Mouse (Mus musculus) ES-Bruce4 (cell line): Measurements from ENCODE around the gene Bud13. TPM values are rescaled to one million over a fixed set of nuclear protein-coding genes. Genes with fewer than 3 reads are reported as not detected.
"Not testable (repeated sequence)": the region's sequence is repeated elsewhere in the genome, so short reads cannot be mapped to it uniquely, and the experiment has no call there.

Source experiments
- H3K27ac ChIP-seq: 2 replicates; pipeline ENCODE4 v1.5.1; 2012; ENCODE audit warnings: low read length, inconsistent platforms; ENCODE audit not compliant: insufficient read depth
- H3K27me3 ChIP-seq: 2 replicates; pipeline ENCODE4 v1.6.1; 2012; ENCODE audit warnings: mild to moderate bottlenecking, low read length, inconsistent platforms; ENCODE audit not compliant: control insufficient read depth, poor library complexity, insufficient read depth, severe bottlenecking
- H3K36me3 ChIP-seq: 2 replicates; pipeline ENCODE4 v1.6.1; 2012; ENCODE audit warnings: inconsistent platforms, mild to moderate bottlenecking, low read length, moderate library complexity; ENCODE audit not compliant: control insufficient read depth, poor library complexity, insufficient read depth, severe bottlenecking
- H3K4me1 ChIP-seq: one replicate; pipeline ENCODE4 v1.8.1; 2011; ENCODE audit warnings: low read length; ENCODE audit not compliant: control insufficient read depth, insufficient read depth
- H3K4me3 ChIP-seq: 2 replicates; pipeline ENCODE4 v1.5.1; 2011; ENCODE audit warnings: low read depth, mild to moderate bottlenecking, low read length
- H3K9ac ChIP-seq: 2 replicates; pipeline ENCODE4 v1.6.1; 2012; ENCODE audit warnings: low read depth, mild to moderate bottlenecking, inconsistent platforms; ENCODE audit not compliant: poor library complexity, severe bottlenecking
- H3K9me3 ChIP-seq: replicated peaks from 2 replicates; pipeline ENCODE4 v1.6.1; 2012; ENCODE audit warnings: mild to moderate bottlenecking, low read length, inconsistent platforms; ENCODE audit not compliant: control insufficient read depth, poor library complexity, insufficient read depth, severe bottlenecking
- CTCF ChIP-seq: IDR thresholded peaks from one replicate; pipeline ENCODE4 v1.8.1; 2011; ENCODE audit warnings: low read depth, low read length
- EP300 ChIP-seq: IDR thresholded peaks from 2 replicates; pipeline ENCODE4 v1.6.1; 2011; ENCODE audit warnings: low read depth, low read length; ENCODE audit not compliant: insufficient read depth
- POLR2A ChIP-seq: IDR thresholded peaks from one replicate; pipeline ENCODE4 v1.8.1; 2011; ENCODE audit warnings: low read length; ENCODE audit not compliant: insufficient read depth
- polyA plus RNA-seq: library from polyadenylated mRNA; stranded (reverse); fragments of >200 nt; gene quantifications from 2 replicates; pipeline ENCODE4 v1.2.4, GENCODE M21; 2011; ENCODE audit warnings: low read depth; ENCODE audit not compliant: missing spikeins, insufficient read depth, insufficient read length

Bud13 gene
- polyA plus RNA-seq, 1 experiment: 28.5 TPM

- Histone ChIP-seq H3K9me3 (no peaks in the 10 kb centered on the region), H3K36me3 (no peaks in the 10 kb centered on the region), H3K27ac (no peak overlapping the region), H3K4me3 (peak overlapping the region; percentile 25), H3K4me1 (peaks cover 3% of the 10 kb centered on the region), H3K9ac (0 out of 2 replicates have a peak overlapping the region, but pooled peaks have one; percentile 6), H3K27me3 (no peaks in the 10 kb centered on the region)
- TF ChIP-seq POLR2A: no peak
- TF ChIP-seq CTCF: no peak
- TF ChIP-seq EP300: 0 out of 2 replicates have a peak, but pooled peaks have one; percentile 1
These were observed 47.2 kb downstream of the Bud13 start for GRCm38 (mm10) chr9:46329801-46330585.

GRCm38 (mm10) chr9:46330586-46330895, 47.7 kb downstream of the Bud13 start:
- H3K36me3 ChIP-seq: no peaks in the 10 kb centered on the region
- H3K9me3 ChIP-seq: no peaks in the 10 kb centered on the region
- H3K4me1 ChIP-seq: peaks cover 3% of the 10 kb centered on the region
- H3K4me3 ChIP-seq: peak overlapping the region; percentile 25; the same call in 1 of the 2 replicates
- TF ChIP-seq CTCF (no peak), POLR2A (no peak), EP300 (no peak)
- no peaks in the 10 kb centered on the region for H3K27me3 ChIP-seq
- H3K9ac ChIP-seq: 0 out of 2 replicates have a peak overlapping the region, but pooled peaks have one; percentile 6
- H3K27ac ChIP-seq: no peak overlapping the region

GRCm38 (mm10) chr9:46331301-46331700, 48.5 kb downstream of the Bud13 start:
- no peak overlapping the region for H3K27ac ChIP-seq
- peaks cover 3% of the 10 kb centered on the region for H3K4me1 ChIP-seq
- H3K36me3 ChIP-seq: no peaks in the 10 kb centered on the region
- H3K9ac ChIP-seq: no peak overlapping the region
- H3K4me3 ChIP-seq: no peak overlapping the region
- H3K9me3 ChIP-seq: no peaks in the 10 kb centered on the region
- no peak for TF ChIP-seq POLR2A
- no peak for TF ChIP-seq CTCF
- TF ChIP-seq EP300: no peak
- H3K27me3 ChIP-seq: no peaks in the 10 kb centered on the region

- TF ChIP-seq CTCF (no peak), POLR2A (no peak), EP300 (no peak)
- no peaks in the 10 kb centered on the region for H3K9me3 ChIP-seq
- H3K9ac ChIP-seq: peak overlapping the region; percentile 24
- H3K27ac ChIP-seq: no peak overlapping the region
- H3K4me3 ChIP-seq: peak overlapping the region; percentile 35
- peaks cover 3% of the 10 kb centered on the region for H3K4me1 ChIP-seq
- H3K36me3 ChIP-seq: no peaks in the 10 kb centered on the region
- no peaks in the 10 kb centered on the region for H3K27me3 ChIP-seq
These were observed 51.7 kb downstream of the Bud13 start for GRCm38 (mm10) chr9:46334471-46335025.

GRCm38 (mm10) chr9:46335461-46335995, 52.7 kb downstream of the Bud13 start:
- H3K36me3 ChIP-seq: no peaks in the 10 kb centered on the region
- H3K4me3 ChIP-seq: no peak overlapping the region
- H3K9me3 ChIP-seq: no peaks in the 10 kb centered on the region
- TF ChIP-seq CTCF (no peak), EP300 (no peak), POLR2A (no peak)
- H3K4me1 ChIP-seq: peaks cover 3% of the 10 kb centered on the region
- H3K9ac ChIP-seq: no peak overlapping the region
- no peak overlapping the region for H3K27ac ChIP-seq
- H3K27me3 ChIP-seq: no peaks in the 10 kb centered on the region

GRCm38 (mm10) chr9:46336294-46336693, 53.5 kb downstream of the Bud13 start:
- not testable (repeated sequence) for H3K9me3 ChIP-seq, H3K4me1 ChIP-seq, H3K27ac ChIP-seq, H3K4me3 ChIP-seq, H3K36me3 ChIP-seq, H3K27me3 ChIP-seq, H3K9ac ChIP-seq
